Mouse (Mus musculus) liver, embryonic 14.5 days (tissue): ENCODE results near the gene Atg4b.

Experiments
- CTCF ChIP-seq: IDR thresholded peaks from 2 replicates; pipeline ENCODE4 v1.5.1; 2016; ENCODE audit warnings: antibody characterized with exemption, low read depth, control low read depth
- EP300 ChIP-seq: IDR thresholded peaks from 2 replicates; pipeline ENCODE4 v1.6.1; 2016; ENCODE audit warnings: antibody characterized with exemption, low read depth

- TF ChIP-seq CTCF, result no peak
- TF ChIP-seq EP300, result no peak
Observed at GRCm38 (mm10) chr1:93826540-93826835, 75.2 kb downstream of the Atg4b start.
